Mouse (Mus musculus) C2C12 (cell line): Measurements from ENCODE around the gene Pcdh9. TPM values are rescaled to one million over a fixed set of nuclear protein-coding genes. Genes with fewer than 3 reads are reported as not detected.
A peak's percentile ranks its signal among the peaks of the same experiment; 100 is the strongest.

Source experiments
- H3K27me3 ChIP-seq: one replicate; pipeline ENCODE4 v1.6.1; 2011; ENCODE audit not compliant: control insufficient read depth, insufficient read depth, insufficient read length
- H3K36me3 ChIP-seq: one replicate; pipeline ENCODE4 v1.6.1; 2011; ENCODE audit not compliant: control insufficient read depth, insufficient read depth
- H3K4me3 ChIP-seq: one replicate; pipeline ENCODE4 v1.5.1; 2011; ENCODE audit warnings: mild to moderate bottlenecking, control low read depth; ENCODE audit not compliant: poor library complexity, insufficient read depth, severe bottlenecking
- H3K79me2 ChIP-seq: one replicate; pipeline ENCODE4 v1.6.1; 2011; ENCODE audit not compliant: control insufficient read depth, insufficient read depth
- H3K79me3 ChIP-seq: one replicate; pipeline ENCODE4 v1.6.1; 2011; ENCODE audit warnings: low read depth, control low read depth
- H3ac ChIP-seq: one replicate; pipeline ENCODE3; 2011; ENCODE audit warnings: low read depth; ENCODE audit not compliant: control insufficient read depth, insufficient read length
- CEBPB ChIP-seq: IDR thresholded peaks from one replicate; pipeline ENCODE4 v1.6.1; 2011; ENCODE audit warnings: low read depth, mild to moderate bottlenecking, control low read depth, moderate library complexity
- CTCF ChIP-seq: IDR thresholded peaks from one replicate; pipeline ENCODE4 v1.5.1; 2011; ENCODE audit not compliant: control insufficient read depth, insufficient read depth, insufficient read length
- FOSL1 ChIP-seq: IDR thresholded peaks from one replicate; pipeline ENCODE4 v1.8.0; 2011; ENCODE audit warnings: mild to moderate bottlenecking, low read length; ENCODE audit not compliant: poor library complexity, insufficient read depth, severe bottlenecking
- MAX ChIP-seq: IDR thresholded peaks from one replicate; pipeline ENCODE4 v1.6.1; 2011; ENCODE audit warnings: mild to moderate bottlenecking, control low read depth
- MYOD1 ChIP-seq: IDR thresholded peaks from one replicate; pipeline ENCODE4 v1.6.1; 2011; ENCODE audit warnings: low read depth; ENCODE audit not compliant: control insufficient read depth, insufficient read length
- MYOG ChIP-seq: IDR thresholded peaks from one replicate; pipeline ENCODE4 v1.6.1; 2011; ENCODE audit not compliant: control insufficient read depth, insufficient read length; ENCODE audit errors: extremely low read depth
- USF1 ChIP-seq: IDR thresholded peaks from one replicate; pipeline ENCODE4 v1.6.1; 2011; ENCODE audit warnings: low read depth, mild to moderate bottlenecking, control low read depth, moderate library complexity
- polyA plus RNA-seq: library from polyadenylated mRNA; unstranded; fragments of >200 nt; fragmentation: generic; extraction: Trizol; gene quantifications from one replicate; pipeline ENCODE4 v1.2.1, GENCODE M21; 2012; ENCODE audit warnings: missing spikeins

Gene Pcdh9
- polyA plus RNA-seq, 1 experiment: not detected

DNA sequence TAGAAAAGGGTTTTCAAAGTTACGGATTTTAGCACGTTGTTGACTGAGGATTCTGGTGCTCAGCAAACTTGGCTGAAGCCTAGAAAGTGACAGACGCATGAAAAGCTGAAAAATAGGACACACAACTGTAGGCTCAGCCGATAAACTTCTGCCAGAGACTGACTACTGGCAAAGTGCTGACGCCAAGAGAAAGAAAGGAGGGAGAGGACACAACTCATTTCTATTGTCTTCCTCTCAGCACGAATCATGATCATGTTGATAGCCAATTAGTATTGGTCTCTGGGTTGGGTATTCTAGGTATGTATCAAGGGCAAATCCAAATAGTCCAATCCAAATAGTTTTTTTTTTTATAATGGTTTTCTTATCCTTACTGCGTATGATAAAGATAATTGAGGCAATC lies 605.3 kb downstream of the Pcdh9 start:
- Histone ChIP-seq H3K4me3 (no peak overlapping the region), H3K36me3 (no peaks in the 10 kb centered on the region), H3K79me2 (no peaks in the 10 kb centered on the region), H3ac (no peak overlapping the region), H3K27me3 (no peaks in the 10 kb centered on the region), H3K79me3 (no peaks in the 10 kb centered on the region)
- no peak for TF ChIP-seq MAX
- TF ChIP-seq MYOG: no peak
- TF ChIP-seq CEBPB: no peak
- no peak for TF ChIP-seq CTCF
- no peak for TF ChIP-seq FOSL1
- no peak for TF ChIP-seq MYOD1
- TF ChIP-seq USF1: no peak

DNA sequence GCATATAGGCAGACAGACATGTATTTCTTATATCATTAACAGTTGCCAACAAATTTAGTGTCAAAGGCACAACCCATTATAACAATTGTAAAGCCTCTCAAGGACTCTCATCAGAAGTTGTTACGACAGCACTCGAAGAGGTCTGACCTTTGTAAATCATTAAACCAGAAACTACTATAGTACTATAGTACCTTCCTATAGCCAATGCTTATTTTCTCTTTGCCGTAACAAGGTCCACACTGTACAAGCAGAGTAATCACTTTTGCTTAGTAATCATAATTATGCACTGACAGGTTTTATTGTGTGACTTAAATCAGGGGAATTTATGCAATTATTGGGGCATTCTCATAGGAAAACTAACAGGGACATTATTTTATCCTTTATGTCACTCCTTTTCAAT lies 606.5 kb downstream of the Pcdh9 start:
- H3K4me3 ChIP-seq: no peak overlapping the region
- no peaks in the 10 kb centered on the region for H3K27me3 ChIP-seq
- H3K79me3 ChIP-seq: no peaks in the 10 kb centered on the region
- H3K36me3 ChIP-seq: no peaks in the 10 kb centered on the region
- H3K79me2 ChIP-seq: no peaks in the 10 kb centered on the region
- TF ChIP-seq USF1: no peak
- no peak overlapping the region for H3ac ChIP-seq

DNA sequence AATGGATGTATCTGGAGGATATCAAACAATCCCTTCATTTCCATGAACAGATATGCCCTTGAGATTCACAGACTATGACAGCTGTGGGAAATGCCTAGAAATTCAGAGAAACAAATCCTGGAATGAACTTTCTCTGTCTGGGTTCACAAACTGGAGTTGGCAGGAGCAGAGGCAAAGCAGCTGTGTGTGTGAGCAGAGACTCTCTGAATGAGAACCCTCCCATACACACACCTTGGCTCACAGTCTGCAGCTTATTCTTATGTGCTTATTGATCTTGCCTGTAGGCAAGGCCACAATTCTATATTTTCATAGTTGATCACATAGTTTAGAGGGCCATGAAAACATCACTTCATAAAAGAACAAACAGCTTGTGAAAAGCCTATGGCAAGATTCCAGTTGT lies 614.8 kb downstream of the Pcdh9 start:
- no peak overlapping the region for H3ac ChIP-seq
- H3K79me3 ChIP-seq: no peaks in the 10 kb centered on the region
- TF ChIP-seq MAX: no peak
- no peak for TF ChIP-seq CTCF
- no peak for TF ChIP-seq FOSL1
- TF ChIP-seq CEBPB: no peak
- no peak for TF ChIP-seq MYOG
- TF ChIP-seq MYOD1: no peak
- no peak for TF ChIP-seq USF1
- H3K79me2 ChIP-seq: no peaks in the 10 kb centered on the region
- H3K36me3 ChIP-seq: no peaks in the 10 kb centered on the region
- H3K4me3 ChIP-seq: no peak overlapping the region
- no peaks in the 10 kb centered on the region for H3K27me3 ChIP-seq

DNA sequence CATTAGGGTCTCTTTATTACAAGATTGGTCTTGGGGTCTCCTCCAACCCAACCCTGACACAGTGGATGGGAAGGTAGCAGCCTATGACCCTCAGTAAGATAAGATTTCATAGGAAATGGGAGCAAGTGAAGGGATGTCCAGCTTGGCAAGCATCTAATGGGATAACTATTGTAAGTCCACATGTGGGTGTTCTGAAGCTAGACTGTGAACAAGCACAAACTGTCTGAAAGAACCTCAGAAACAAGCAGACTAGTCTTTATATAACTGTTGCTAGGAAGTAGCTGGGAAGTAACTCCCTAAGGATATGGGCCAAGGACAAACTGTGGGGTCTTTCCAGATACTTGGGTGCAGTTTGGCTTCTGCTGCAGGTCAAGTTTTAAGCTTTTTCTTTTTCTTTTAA lies 615.7 kb downstream of the Pcdh9 start:
- no peak overlapping the region for H3ac ChIP-seq
- TF ChIP-seq CTCF (no peak), MAX (no peak), FOSL1 (no peak), MYOD1 (no peak), CEBPB (no peak), MYOG (no peak), USF1 (no peak)
- H3K27me3 ChIP-seq: no peaks in the 10 kb centered on the region
- H3K4me3 ChIP-seq: no peak overlapping the region
- no peaks in the 10 kb centered on the region for H3K79me3 ChIP-seq
- H3K36me3 ChIP-seq: no peaks in the 10 kb centered on the region
- no peaks in the 10 kb centered on the region for H3K79me2 ChIP-seq

DNA sequence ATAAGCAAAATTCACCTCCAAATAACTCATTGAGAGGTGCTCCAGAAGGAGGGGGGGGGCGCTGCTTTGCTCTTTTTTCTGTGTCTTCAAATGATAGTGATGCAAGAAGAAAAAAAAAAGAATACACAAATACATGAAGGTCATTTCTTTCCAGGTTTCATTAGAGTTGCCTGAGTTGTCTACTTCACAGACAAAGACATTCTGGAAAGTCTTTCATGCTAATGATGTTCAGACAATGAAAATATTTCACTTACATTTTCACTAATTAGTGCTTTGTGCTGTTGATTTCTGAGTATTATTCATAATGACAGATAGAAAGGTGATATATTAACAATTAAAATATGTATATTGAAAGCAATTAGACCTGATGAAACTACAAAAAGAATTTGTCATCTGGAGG lies 637.1 kb downstream of the Pcdh9 start:
- Histone ChIP-seq H3K4me3 (no peak overlapping the region), H3K36me3 (no peaks in the 10 kb centered on the region), H3K79me2 (no peaks in the 10 kb centered on the region), H3ac (no peak overlapping the region), H3K79me3 (no peaks in the 10 kb centered on the region), H3K27me3 (no peaks in the 10 kb centered on the region)
- TF ChIP-seq MYOD1 (no peak), USF1 (no peak), MYOG (no peak), CTCF (no peak), FOSL1 (no peak)

DNA sequence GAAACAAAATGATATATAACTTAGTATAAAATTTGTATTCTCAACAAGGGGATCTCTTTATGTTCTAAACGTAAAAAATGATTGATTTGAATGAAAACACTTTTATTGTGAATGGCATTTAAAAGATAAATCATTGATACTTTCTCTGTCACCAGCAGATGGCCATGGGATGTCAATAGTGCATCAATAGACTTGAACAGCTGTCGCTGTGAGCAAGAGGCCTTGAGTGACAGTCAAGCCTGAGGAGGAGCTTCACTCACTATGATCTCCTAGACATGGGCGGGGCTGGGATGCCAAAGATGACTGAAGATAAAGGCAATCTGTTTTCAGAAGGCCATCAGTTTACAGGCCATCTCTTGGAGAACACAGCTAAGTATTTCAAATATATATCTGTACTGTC lies 650.2 kb downstream of the Pcdh9 start:
- no peak for TF ChIP-seq MAX
- peak; percentile 57 for TF ChIP-seq MYOD1
- TF ChIP-seq CTCF: no peak
- Histone ChIP-seq H3K79me3 (no peaks in the 10 kb centered on the region), H3ac (no peak overlapping the region)

DNA sequence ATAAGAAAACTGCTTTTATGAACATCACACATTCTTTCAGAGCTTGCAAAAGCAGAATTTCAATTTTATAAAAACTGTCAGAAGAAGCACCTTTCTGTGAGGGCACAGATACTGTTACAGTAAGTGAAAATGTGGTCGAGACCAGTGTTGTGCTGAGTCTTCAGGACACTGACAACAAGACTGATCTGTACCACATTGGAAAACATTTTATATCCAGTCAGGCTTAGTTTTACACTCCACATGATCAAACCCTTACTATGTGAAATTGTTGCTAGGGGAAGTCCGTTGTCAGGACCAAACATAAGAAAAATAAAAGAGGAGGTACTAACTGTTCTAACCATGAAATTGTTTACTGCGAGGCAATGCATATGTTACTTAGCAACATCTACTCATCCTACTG lies 656.1 kb downstream of the Pcdh9 start:
- TF ChIP-seq FOSL1 (no peak), MYOD1 (no peak), CTCF (no peak), CEBPB (no peak), MYOG (no peak), MAX (no peak), USF1 (no peak)
- Histone ChIP-seq H3K79me3 (no peaks in the 10 kb centered on the region), H3K79me2 (no peaks in the 10 kb centered on the region), H3K36me3 (no peaks in the 10 kb centered on the region), H3K4me3 (no peak overlapping the region), H3K27me3 (no peaks in the 10 kb centered on the region), H3ac (no peak overlapping the region)

More for the DNA sequence above, 650.2 kb downstream of the Pcdh9 start:
- Histone ChIP-seq H3K36me3 (no peaks in the 10 kb centered on the region), H3K27me3 (no peaks in the 10 kb centered on the region), H3K79me2 (no peaks in the 10 kb centered on the region), H3K4me3 (no peak overlapping the region)
